Mouse (Mus musculus) hindbrain, postnatal 0 days (tissue): ENCODE data around the gene Tcta. TPM values are rescaled to one million over a fixed set of nuclear protein-coding genes. Genes with fewer than 3 reads are reported as not detected.
A peak's percentile ranks its signal among the peaks of the same experiment; 100 is the strongest.

Source experiments
- ATAC-seq: fragments of 200-750 bp; cut with Nextera tagmentation; 2 replicates; pipeline ENCODE4 v1.8.0; 2017; ENCODE audit warnings: mild to moderate bottlenecking, moderate TSS enrichment, moderate library complexity
- DNase-seq: peaks from one replicate; pipeline ENCODE4 v3.0.0-alpha.2; 2015; ENCODE audit warnings: low spot score
- H3K27ac ChIP-seq: fragments of 300-500 bp; sonication (generic); 2 replicates; pipeline ENCODE4 v1.5.1; 2014; ENCODE audit warnings: mild to moderate bottlenecking
- H3K27me3 ChIP-seq: fragments of 300-500 bp; sonication (generic); 2 replicates; pipeline ENCODE4 v1.6.1; 2014; ENCODE audit warnings: low read length, mixed read lengths; ENCODE audit not compliant: insufficient read depth
- H3K36me3 ChIP-seq: fragments of 300-500 bp; sonication (generic); 2 replicates; pipeline ENCODE4 v1.6.1; 2014; ENCODE audit warnings: low read length, mixed read lengths; ENCODE audit not compliant: insufficient read depth
- H3K4me1 ChIP-seq: fragments of 300-500 bp; sonication (generic); 2 replicates; pipeline ENCODE4 v1.6.1; 2014; ENCODE audit warnings: antibody characterized with exemption, low read length, mixed read lengths; ENCODE audit not compliant: insufficient read depth
- H3K4me2 ChIP-seq: fragments of 300-500 bp; sonication (generic); 2 replicates; pipeline ENCODE4 v1.6.1; 2014; ENCODE audit warnings: low read depth, mild to moderate bottlenecking, low read length, moderate library complexity, mixed read lengths
- H3K4me3 ChIP-seq: fragments of 300-500 bp; sonication (generic); 2 replicates; pipeline ENCODE4 v1.5.1; 2014; ENCODE audit warnings: low read length
- H3K9ac ChIP-seq: fragments of 300-500 bp; sonication (generic); replicated peaks from 2 replicates; pipeline ENCODE4 v1.6.1; 2014; ENCODE audit warnings: mild to moderate bottlenecking, low read length, moderate library complexity, mixed read lengths
- H3K9me3 ChIP-seq: fragments of 300-500 bp; sonication (generic); 2 replicates; pipeline ENCODE4 v1.6.1; 2016; ENCODE audit warnings: low read length, mixed read lengths
- CTCF ChIP-seq: IDR thresholded peaks from 2 replicates; pipeline ENCODE4 v1.5.1; 2016; ENCODE audit warnings: antibody characterized with exemption, control low read depth, low read depth
- WGBS: fragments of 180-500 bp; shearing (Covaris S2); extraction: QIAGEN DNeasy Blood & Tissue Kit; methylation state at CpG from one replicate; pipeline ENCODE4 v1.1.7; 2014; 5-methylcytosine and 5-hydroxymethylcytosine counted together
- polyA plus RNA-seq: library from polyadenylated mRNA; unstranded; fragments of >200 nt; fragmentation: Nextera tagmentation; extraction: Ambion mirVana; gene quantifications from 2 replicates; pipeline ENCODE4 v1.2.1, GENCODE M21; 2015
- total RNA-seq: library from RNA; depleted of rRNA; stranded (reverse); fragments of >200 nt; gene quantifications from 2 replicates; pipeline ENCODE4 v1.2.3, GENCODE M21; 2014; rRNA removed

The Tcta gene
- total and polyA plus RNA-seq, 2 experiments from 2014 or later, result 66.5 to 79.4 TPM

- Histone ChIP-seq H3K9ac (peak overlapping the region; percentile 98), H3K9me3 (no peaks in the 10 kb centered on the region), H3K36me3 (no peaks in the 10 kb centered on the region), H3K4me1 (peaks cover 19% of the 10 kb centered on the region), H3K27me3 (no peaks in the 10 kb centered on the region), H3K27ac (peak overlapping the region; percentile 96), H3K4me2 (peak overlapping the region; percentile 73), H3K4me3 (peak overlapping the region; percentile 95)
- DNase-seq (peak; percentile 66), ATAC-seq (peak; percentile 47)
- no peak for TF ChIP-seq CTCF
- under 1% methylated on average over 59 of the region's 62 CpGs for WGBS
These were observed 42.8 kb downstream of the Tcta start for GRCm38 (mm10) chr9:108263131-108263681.

GRCm38 (mm10) chr9:108262494-108263049, 43.4 kb downstream of the Tcta start:
- no peaks in the 10 kb centered on the region for H3K9me3 ChIP-seq
- peak overlapping the region; percentile 95 for H3K4me3 ChIP-seq
- TF ChIP-seq CTCF, result no peak
- H3K4me1 ChIP-seq, result peaks cover 19% of the 10 kb centered on the region
- DNase-seq (no peak), ATAC-seq (no peak)
- H3K4me2 ChIP-seq, result peak overlapping the region; percentile 73
- WGBS, result 40% methylated on average over 11 of the region's 11 CpGs
- no peaks in the 10 kb centered on the region for H3K36me3 ChIP-seq
- H3K27ac ChIP-seq, result peak overlapping the region; percentile 96; the same call in 1 of the 2 replicates
- H3K27me3 ChIP-seq, result no peaks in the 10 kb centered on the region
- H3K9ac ChIP-seq, result peak overlapping the region; percentile 98

- Histone ChIP-seq H3K4me3 (peak overlapping the region; percentile 95; the same call in 1 of the 2 replicates), H3K4me2 (peak overlapping the region; percentile 73), H3K27me3 (no peaks in the 10 kb centered on the region), H3K36me3 (no peaks in the 10 kb centered on the region), H3K4me1 (peaks cover 19% of the 10 kb centered on the region), H3K9ac (no peak overlapping the region; the same call in 1 of the 2 replicates), H3K9me3 (no peaks in the 10 kb centered on the region), H3K27ac (no peak overlapping the region)
- DNase-seq (no peak), ATAC-seq (no peak)
- WGBS, result 74% methylated on average over 7 of the region's 7 CpGs
- TF ChIP-seq CTCF, result no peak
These were observed 44.1 kb downstream of the Tcta start for GRCm38 (mm10) chr9:108261865-108262264.

GRCm38 (mm10) chr9:108260526-108260925, 45.4 kb downstream of the Tcta start:
- Histone ChIP-seq H3K9me3 (no peaks in the 10 kb centered on the region), H3K36me3 (no peaks in the 10 kb centered on the region), H3K4me1 (peaks cover 19% of the 10 kb centered on the region), H3K9ac (no peak overlapping the region), H3K27me3 (no peaks in the 10 kb centered on the region), H3K4me3 (no peak overlapping the region), H3K27ac (no peak overlapping the region), H3K4me2 (no peak overlapping the region)
- 83% methylated on average over 4 of the region's 4 CpGs for WGBS
- TF ChIP-seq CTCF, result no peak
- ATAC-seq, result no peak
- no peak for DNase-seq

Other genes starting within 250 kb of the Tcta start
- gene Mst1, start 225.7 kb downstream of the Tcta start, total RNA-seq, result 0.29 TPM in 1 of 2 replicates, not detected in the other
- not detected in 2 replicates for gene Mst1, start 225.7 kb downstream of the Tcta start, polyA plus RNA-seq
- 59.0 and 60.4 TPM in 2 replicates for gene Rnf123, start 222.8 kb downstream of the Tcta start, total RNA-seq
- 41.8 and 43.8 TPM in 2 replicates for gene Rnf123, start 222.8 kb downstream of the Tcta start, polyA plus RNA-seq
- gene Apeh, start 211.6 kb downstream of the Tcta start, total RNA-seq, result 47.8 and 53.3 TPM in 2 replicates
- 39.6 and 40.4 TPM in 2 replicates for gene Apeh, start 211.6 kb downstream of the Tcta start, polyA plus RNA-seq
- gene Bsn, start 115.8 kb downstream of the Tcta start, total RNA-seq, result 53.9 and 60.7 TPM in 2 replicates
- gene Bsn, start 115.8 kb downstream of the Tcta start, polyA plus RNA-seq, result 6.5 and 7.4 TPM in 2 replicates
- 127 and 129 TPM in 2 replicates for gene Dag1, start 42.2 kb downstream of the Tcta start, total RNA-seq
- gene Dag1, start 42.2 kb downstream of the Tcta start, polyA plus RNA-seq, result 70.2 and 76.3 TPM in 2 replicates
- gene Nicn1, start 15.7 kb downstream of the Tcta start, total RNA-seq, result 79.8 and 108 TPM in 2 replicates
- gene Nicn1, start 15.7 kb downstream of the Tcta start, polyA plus RNA-seq, result 114 and 118 TPM in 2 replicates
- gene Amt, start 9.3 kb downstream of the Tcta start, total RNA-seq, result 22.5 and 27.1 TPM in 2 replicates
- gene Amt, start 9.3 kb downstream of the Tcta start, polyA plus RNA-seq, result 28.5 and 32.9 TPM in 2 replicates
- 105 and 106 TPM in 2 replicates for gene Rhoa, start within 50 bp of the Tcta start, total RNA-seq
- 268 and 276 TPM in 2 replicates for gene Rhoa, start within 50 bp of the Tcta start, polyA plus RNA-seq
- gene Gpx1, start 32.7 kb upstream of the Tcta start, total RNA-seq, result 224 and 226 TPM in 2 replicates
- 426 and 460 TPM in 2 replicates for gene Gpx1, start 32.7 kb upstream of the Tcta start, polyA plus RNA-seq
- gene Usp4, start 41.7 kb upstream of the Tcta start, total RNA-seq, result 92.0 and 97.8 TPM in 2 replicates
- 93.4 and 94.4 TPM in 2 replicates for gene Usp4, start 41.7 kb upstream of the Tcta start, polyA plus RNA-seq
- gene 1700102P08Rik, start 86.6 kb upstream of the Tcta start, total RNA-seq, result 0.43 and 2.8 TPM in 2 replicates
- gene 1700102P08Rik, start 86.6 kb upstream of the Tcta start, polyA plus RNA-seq, result 0.61 and 0.81 TPM in 2 replicates
- gene Ccdc36, start 122.3 kb upstream of the Tcta start, total RNA-seq, result 0.97 and 1.2 TPM in 2 replicates
- gene Ccdc36, start 122.3 kb upstream of the Tcta start, polyA plus RNA-seq, result 1.7 TPM in 2 replicates
- not detected in 2 replicates for gene BC048562, start 130.3 kb upstream of the Tcta start, total RNA-seq
- gene BC048562, start 130.3 kb upstream of the Tcta start, polyA plus RNA-seq, result not detected in 2 replicates
- gene Ccdc71, start 154.4 kb upstream of the Tcta start, total RNA-seq, result 32.9 and 37.2 TPM in 2 replicates
- 46.9 and 55.9 TPM in 2 replicates for gene Ccdc71, start 154.4 kb upstream of the Tcta start, polyA plus RNA-seq
- 62.6 and 72.8 TPM in 2 replicates for gene Klhdc8b, start 155.4 kb upstream of the Tcta start, total RNA-seq
- gene Klhdc8b, start 155.4 kb upstream of the Tcta start, polyA plus RNA-seq, result 44.9 and 46.5 TPM in 2 replicates
- gene Lamb2, start 173.6 kb upstream of the Tcta start, total RNA-seq, result 77.5 and 99.8 TPM in 2 replicates
- 16.0 and 18.6 TPM in 2 replicates for gene Lamb2, start 173.6 kb upstream of the Tcta start, polyA plus RNA-seq
- gene Usp19, start 184.4 kb upstream of the Tcta start, total RNA-seq, result 87.6 and 104 TPM in 2 replicates
- 51.6 and 52.0 TPM in 2 replicates for gene Usp19, start 184.4 kb upstream of the Tcta start, polyA plus RNA-seq
- 153 and 175 TPM in 2 replicates for gene Qars, start 201.5 kb upstream of the Tcta start, total RNA-seq
- gene Qars, start 201.5 kb upstream of the Tcta start, polyA plus RNA-seq, result 55.2 and 58.3 TPM in 2 replicates
- 226 and 252 TPM in 2 replicates for gene Qrich1, start 210.6 kb upstream of the Tcta start, total RNA-seq
- 98.1 and 98.7 TPM in 2 replicates for gene Qrich1, start 210.6 kb upstream of the Tcta start, polyA plus RNA-seq